Mouse (Mus musculus): ENCODE measurements at regions not wholly inside any gene's neighbourhood (a gene's known extent, or its start where the extent isn't known, plus 50 kb on each side); places are given as distances from the start of the nearest gene placed in this dataset.

DNA sequence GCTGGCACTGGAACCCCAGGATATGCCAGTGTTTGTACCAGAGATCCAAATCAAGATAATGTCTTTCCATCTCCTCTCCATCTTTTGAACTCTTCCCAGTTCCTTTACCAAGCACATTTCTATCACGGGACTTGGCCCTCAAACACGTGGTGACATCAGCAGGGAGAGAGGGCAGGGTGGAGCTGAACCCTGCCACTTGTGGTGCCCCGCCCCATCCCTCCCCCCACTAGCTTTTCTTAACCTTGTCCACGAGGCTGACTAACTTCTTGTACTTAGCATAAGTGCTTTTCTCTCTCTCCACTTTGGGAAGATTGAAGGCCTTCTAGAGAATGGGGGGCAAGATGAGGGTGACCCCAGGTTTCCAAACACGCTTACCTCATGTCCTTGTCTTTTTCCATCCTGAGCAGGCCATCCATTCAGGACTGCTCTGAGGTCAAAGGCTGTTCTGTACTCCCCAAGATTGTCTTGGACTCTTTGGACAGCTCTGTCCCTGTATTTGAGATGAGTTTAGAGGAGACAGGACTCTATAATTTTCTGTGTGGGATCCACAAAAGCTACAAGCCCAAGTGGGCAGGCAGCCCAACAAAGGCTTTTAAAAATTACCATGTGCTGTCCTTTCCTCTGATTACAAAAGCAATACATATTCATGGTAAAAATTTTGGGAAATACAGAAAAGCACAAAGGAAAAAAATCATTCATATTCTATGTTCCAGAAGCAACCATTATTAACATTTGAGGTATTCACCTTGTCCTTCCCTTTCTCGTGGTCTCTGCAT, 192.7 kb upstream of the 4931429L15Rik start:
- no peak for DNase-seq (ENCODE audit: low read depth)

DNA sequence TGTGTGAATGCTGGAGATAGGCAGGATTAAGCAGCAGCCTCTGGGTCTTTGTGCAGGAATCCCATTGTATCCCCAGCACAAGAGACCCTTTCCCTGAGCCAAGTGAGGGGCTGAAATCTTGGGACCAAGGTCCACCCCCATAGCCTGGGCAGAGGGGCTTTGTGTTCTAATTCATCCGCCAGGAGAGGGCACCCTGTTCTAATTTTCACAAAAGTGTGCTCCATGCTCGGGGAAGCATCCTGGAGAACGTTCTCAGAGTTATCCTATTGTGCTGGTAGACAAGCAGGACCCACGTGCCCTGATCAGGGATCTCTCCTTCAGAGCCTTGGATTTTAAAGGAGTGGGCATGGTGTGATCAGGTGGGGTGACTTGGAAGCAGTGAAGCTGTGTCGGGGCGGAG, 191.5 kb upstream of the 4931429L15Rik start:
- DNase-seq (ENCODE audit: low read depth), result no peak

DNA sequence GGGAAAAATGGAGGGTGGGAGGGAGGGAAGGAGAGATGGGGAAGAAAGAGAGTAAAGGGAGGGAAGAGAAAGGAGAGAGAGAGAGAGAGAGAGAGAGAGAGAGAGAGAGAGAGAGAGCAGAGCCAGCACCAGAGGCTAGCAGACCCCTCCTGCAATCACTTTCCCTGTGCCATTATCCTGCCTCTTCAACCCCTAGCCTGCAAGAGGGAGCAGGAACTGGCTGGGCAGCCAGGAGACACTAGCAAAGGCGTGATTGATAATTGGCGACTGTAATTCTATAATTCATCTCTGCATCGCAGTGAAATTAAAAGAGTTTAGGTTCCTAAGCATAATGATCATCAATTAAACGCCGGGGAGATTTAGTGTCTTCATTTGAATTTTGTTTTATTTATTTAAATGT, 190.1 kb upstream of the 4931429L15Rik start:
- DNase-seq (ENCODE audit: low read depth), result no peak

GRCm38 (mm10) chr9:46509458-46509857, 189.7 kb upstream of the 4931429L15Rik start:
- DNase-seq (ENCODE audit: low read depth), result no peak

DNA sequence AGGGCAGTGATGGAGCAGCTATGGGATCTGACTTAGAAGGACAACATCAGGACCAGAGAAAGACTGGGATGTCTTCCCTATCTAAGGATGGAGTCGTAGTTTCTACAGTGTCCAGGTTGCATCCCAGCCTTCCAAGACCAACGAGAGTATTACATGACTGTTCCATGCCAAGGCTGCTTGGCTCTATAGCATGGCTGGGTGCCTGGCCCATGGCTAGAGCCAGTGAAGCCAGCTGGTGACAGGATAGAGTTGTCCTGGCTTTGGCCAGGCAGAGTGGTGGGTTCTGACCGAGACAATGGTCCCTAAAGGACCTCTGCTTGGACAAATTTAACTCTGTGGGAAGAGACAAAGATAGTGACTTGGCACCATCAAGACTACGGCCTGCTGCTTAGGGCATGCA, 187.2 kb upstream of the 4931429L15Rik start:
- no peak for DNase-seq (ENCODE audit: low read depth)

DNA sequence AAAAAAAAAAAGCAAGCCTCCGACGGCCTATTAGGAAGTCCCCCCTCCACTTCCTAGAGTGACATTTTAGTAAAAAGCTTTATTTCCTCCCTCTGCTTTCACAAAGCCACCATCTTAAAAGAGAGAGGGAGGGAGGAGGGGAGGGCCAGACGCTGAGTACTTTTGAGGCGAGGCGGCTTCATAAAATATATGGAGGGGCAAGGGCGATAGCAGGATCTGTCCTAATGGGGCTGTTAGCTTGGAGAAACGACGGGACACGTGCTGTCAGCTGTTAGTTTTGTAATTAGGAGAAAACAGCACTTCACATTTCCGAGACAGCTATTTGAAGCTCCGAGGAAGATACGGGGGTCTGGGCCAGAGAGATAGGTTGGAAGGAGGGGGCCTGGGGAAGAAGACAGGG, 184.8 kb upstream of the 4931429L15Rik start:
- DNase-seq (ENCODE audit: low read depth), result no peak

GRCm38 (mm10) chr9:46504133-46504416, 184.3 kb upstream of the 4931429L15Rik start:
- DNase-seq (ENCODE audit: low read depth), result no peak

DNA sequence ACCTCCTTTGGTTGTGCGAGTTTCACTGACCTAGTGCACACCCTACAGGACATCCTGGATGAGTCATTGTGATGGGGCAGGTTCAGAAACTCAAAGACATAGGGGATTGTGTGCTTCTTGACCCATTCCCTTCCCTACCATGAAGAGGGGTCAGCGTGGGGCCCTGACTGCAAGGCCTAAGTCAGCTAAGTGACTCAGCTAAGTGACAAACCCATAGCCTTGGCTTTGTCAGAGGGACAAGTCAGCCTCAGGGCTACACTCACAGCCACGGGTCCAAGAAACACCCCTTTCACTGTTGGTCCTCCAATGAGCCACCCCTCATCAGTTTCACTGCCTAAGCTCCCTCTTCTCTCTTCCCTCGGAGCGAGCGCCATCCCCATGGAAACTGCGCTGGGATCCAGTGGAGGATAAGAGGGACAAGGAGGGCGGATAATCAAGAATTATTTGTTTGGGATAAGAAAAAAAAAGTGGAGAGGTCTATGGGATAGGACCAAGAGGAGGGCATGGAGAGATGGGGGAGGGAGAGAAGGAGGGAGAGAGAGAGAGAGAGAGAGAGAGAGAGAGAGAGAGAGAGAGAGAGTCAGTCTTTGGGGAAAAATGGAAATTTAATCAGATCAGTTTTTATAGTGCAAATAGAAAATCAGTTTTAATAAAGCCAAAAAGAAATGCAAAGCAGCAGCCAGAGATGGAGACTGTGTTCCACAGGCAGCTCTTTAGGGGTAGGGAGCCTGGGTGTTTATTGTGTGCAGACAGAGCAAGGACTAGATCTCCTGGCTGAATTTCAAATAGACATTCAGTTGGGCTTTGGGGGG, 183.7 kb upstream of the 4931429L15Rik start:
- no peak for DNase-seq (ENCODE audit: low read depth)

- no peak for DNase-seq (ENCODE audit: low read depth)
These were observed 179.6 kb upstream of the 4931429L15Rik start for GRCm38 (mm10) chr9:46499426-46499825.

DNA sequence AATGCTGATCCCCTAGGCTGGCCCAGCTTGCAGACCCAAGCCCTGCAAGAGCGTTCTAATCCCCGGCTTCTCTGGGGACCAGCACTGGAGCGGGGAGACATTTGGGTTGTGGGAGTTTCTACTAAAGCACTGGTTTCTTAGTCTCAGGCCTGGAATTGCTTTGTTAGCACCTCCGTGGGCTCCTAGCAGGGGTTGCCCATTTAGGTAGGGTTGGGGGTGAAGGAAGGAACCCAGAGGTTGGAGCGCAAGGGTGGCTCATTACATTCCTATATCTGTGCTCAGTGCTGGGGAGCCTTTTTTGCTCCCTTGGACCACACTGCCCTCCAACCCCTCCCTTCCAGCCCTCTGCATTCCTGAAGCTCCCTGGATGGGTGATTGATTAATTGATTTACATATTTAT, 179.1 kb upstream of the 4931429L15Rik start:
- no peak for DNase-seq (ENCODE audit: low read depth)

GRCm38 (mm10) chr9:46495276-46495675, 175.5 kb upstream of the 4931429L15Rik start:
- DNase-seq (ENCODE audit: low read depth), result no peak

DNA sequence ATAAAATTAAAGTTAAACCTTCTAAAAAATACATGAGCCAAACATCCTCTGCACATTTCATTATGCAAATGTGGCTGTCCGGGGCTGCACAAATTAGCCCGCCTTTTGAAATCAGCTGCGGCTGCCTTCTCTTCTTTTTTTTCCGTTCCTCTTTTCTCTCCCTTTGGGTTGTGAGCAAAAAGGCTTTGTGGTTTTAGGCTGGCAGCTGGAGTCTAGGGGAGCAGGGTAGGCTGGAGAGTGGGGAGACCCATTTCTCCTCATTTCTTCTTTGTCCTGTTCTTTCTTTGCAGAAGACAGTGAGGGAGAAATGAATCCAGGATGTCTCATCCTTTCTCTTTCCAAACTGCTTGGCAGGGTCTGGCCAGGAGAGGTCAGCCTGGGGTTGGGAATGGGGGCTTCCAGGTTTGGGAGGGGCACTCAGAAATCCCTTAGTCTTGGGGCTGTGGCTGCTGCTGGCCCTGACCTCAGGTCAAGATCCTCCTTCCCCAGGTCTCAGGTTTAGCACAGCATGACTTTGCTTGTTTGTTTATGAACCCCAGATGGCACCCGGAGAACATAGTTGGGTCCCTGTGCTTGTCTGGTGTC, 163.2 kb upstream of the 4931429L15Rik start:
- no peak for DNase-seq (ENCODE audit: low read depth)

DNA sequence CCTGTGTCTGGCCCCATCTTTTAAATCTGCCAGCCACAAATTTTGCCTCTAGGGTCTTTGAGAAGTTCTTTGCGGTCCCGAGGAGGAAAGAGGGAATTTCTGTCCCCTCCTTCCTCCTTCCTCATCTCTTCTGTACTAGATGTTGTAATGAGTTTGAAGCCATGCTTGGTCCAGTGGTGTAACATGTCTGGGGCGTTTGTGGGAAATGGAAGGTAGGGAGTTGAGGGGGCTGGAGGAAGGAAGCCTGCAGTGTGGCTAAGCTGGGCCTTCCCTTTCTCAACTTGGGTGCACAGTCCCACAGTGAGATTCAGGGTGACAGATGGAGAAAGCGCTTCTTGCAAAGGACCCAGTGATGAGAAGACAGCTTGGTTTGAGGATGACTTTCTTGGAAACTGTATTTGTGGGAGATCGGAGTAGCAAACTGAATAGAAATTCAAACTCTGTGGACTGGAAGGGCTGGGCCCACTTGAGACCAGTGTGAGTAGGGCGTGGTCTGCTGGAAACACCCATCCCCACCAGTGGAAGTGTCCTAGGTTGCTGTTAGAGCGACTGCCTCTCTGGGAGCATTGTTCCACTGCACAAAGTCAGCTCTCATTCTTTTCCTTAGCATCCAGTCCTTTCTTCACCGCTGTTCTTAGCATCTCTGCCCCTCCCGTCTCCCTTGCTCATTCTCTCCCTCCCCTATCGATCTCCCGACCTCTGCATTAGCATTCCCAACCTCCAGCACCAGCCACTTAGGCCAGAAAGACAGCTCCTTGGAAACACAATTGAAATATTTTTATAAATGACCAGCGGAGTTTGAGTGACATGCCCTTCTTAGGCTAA, 162.5 kb upstream of the 4931429L15Rik start:
- DNase-seq (ENCODE audit: low read depth), result no peak

GRCm38 (mm10) chr9:46481491-46481890, 161.7 kb upstream of the 4931429L15Rik start:
- no peak for DNase-seq (ENCODE audit: low read depth)

GRCm38 (mm10) chr9:46480080-46480690, 160.4 kb upstream of the 4931429L15Rik start:
- DNase-seq (ENCODE audit: low read depth), result no peak

DNA sequence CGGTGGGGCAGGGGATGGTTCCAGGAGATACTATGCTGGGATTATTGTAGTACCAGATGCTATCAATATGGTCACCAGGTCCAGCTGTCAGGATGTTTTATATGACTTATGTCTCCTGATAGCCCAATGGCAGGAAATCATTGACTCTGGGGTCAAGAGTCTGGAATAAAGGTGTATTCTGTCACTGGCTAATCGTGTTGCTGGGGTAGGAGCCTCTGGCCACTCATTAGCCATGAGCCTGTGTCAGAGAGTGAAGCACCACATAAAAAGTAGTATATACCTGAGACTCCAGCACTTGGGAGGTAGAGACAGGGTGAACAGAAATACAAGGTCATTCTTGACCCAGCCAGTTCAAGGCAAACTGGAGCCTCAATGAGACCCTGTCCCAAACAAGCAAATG, 158.8 kb upstream of the 4931429L15Rik start:
- no peak for DNase-seq (ENCODE audit: low read depth)

GRCm38 (mm10) chr9:46476516-46476915, 156.7 kb upstream of the 4931429L15Rik start:
- no peak for DNase-seq (ENCODE audit: low read depth)

GRCm38 (mm10) chr9:46473681-46474080, 153.9 kb upstream of the 4931429L15Rik start:
- DNase-seq (ENCODE audit: low read depth), result no peak

DNA sequence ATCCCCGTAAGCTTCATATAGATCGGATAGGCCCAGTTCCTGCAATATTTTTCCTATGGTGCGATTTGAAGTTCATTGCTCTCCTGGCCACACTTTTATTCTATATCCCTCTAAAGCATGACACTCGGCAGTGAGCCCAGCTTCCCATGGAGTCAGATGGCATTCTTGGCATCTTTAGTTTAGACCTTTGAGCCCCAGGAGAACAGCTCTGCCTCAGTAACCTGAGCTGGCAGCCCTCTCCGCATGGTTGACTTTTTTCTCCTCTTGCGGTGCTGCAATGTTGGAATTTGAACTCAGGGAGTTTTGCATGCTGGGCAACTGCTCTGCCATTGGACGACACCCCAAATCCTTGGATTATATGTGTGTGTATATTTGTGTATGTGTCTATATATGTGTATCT, 149.7 kb upstream of the 4931429L15Rik start:
- no peak for DNase-seq (ENCODE audit: low read depth)

GRCm38 (mm10) chr9:46468306-46468705, 148.5 kb upstream of the 4931429L15Rik start:
- DNase-seq (ENCODE audit: low read depth), result no peak

DNA sequence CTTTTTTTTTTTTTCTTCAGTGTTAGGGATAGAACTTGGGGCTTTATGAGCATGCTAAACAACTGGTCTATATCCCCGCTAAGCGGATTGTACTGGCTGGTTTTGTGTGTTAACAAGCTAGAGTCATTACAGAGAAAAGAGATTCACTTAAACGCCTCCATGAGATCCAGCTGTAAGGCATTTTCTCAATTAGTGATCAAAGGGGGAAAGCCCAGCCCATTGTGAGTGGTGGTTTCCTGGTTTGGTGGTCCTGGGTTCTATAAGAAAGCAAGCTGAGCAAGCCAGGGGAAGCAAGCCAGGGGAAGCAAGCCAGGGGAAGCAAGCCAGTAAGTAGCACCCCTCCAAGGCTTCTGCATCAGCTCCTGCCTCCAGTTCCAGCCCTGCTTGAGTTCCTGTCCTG, 147.9 kb upstream of the 4931429L15Rik start:
- DNase-seq (ENCODE audit: low read depth), result no peak

DNA sequence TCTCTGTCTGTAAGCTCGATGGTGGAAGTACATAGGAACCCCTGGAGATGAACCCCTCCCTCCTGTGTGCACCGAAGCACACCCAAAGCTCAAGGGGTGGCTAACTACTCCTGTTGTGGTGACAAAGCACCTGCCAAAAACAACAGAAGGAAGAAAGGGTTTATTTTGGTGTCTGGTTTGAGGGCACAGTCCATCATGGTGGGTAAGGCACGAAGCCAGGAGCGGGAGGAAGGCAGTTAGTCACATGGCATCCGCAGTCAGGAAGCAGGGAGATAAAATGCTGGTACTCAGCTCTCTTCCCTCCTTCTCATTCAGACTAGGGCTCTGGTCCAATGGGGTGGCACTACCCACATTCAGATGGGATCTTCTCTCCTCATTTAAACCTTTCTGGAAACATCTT, 142.9 kb upstream of the 4931429L15Rik start:
- no peak for DNase-seq (ENCODE audit: low read depth)

Data from c-Kit-positive CD71-positive TER-119-negative erythroid progenitor cells, embryonic 14.5 days (primary cell).